Mouse (Mus musculus) thymus, adult 2 months (tissue): ENCODE data around the gene Mum1. TPM values are rescaled to one million over a fixed set of nuclear protein-coding genes. Genes with fewer than 3 reads are reported as not detected.

Experiments used
- DNase-seq: peaks from one replicate; pipeline ENCODE4 v3.0.0; 2021
- H3K27ac ChIP-seq: fragments of 200-500 bp; 2 replicates; pipeline ENCODE4 v1.5.1; 2012; ENCODE audit warnings: low read length, control low read depth; ENCODE audit not compliant: control insufficient read depth, insufficient read depth
- H3K27me3 ChIP-seq: fragments of 200-500 bp; 2 replicates; pipeline ENCODE4 v1.6.1; 2012; ENCODE audit warnings: mild to moderate bottlenecking, low read length, moderate library complexity, mixed read lengths; ENCODE audit not compliant: control insufficient read depth, insufficient read depth
- H3K36me3 ChIP-seq: fragments of 200-500 bp; 2 replicates; pipeline ENCODE4 v1.6.1; 2012; ENCODE audit warnings: mild to moderate bottlenecking, low read length, moderate library complexity; ENCODE audit not compliant: control insufficient read depth, insufficient read depth
- H3K4me1 ChIP-seq: fragments of 200-500 bp; replicated peaks from 2 replicates; pipeline ENCODE4 v1.6.1; 2012; ENCODE audit warnings: low read length; ENCODE audit not compliant: control insufficient read depth, insufficient read depth
- H3K4me3 ChIP-seq: fragments of 200-500 bp; 2 replicates; pipeline ENCODE4 v1.5.1; 2012; ENCODE audit warnings: mild to moderate bottlenecking, low read length, control low read depth, moderate library complexity; ENCODE audit not compliant: control insufficient read depth, insufficient read depth
- CTCF ChIP-seq: fragments of 200-500 bp; IDR thresholded peaks from 2 replicates; pipeline ENCODE4 v1.5.1; 2012; ENCODE audit warnings: mild to moderate bottlenecking, control low read depth, low read length, moderate library complexity, borderline replicate concordance; ENCODE audit not compliant: control insufficient read depth, poor library complexity, insufficient read depth; ENCODE audit errors: extremely low read depth
- POLR2A ChIP-seq: fragments of 200-500 bp; IDR thresholded peaks from 2 replicates; pipeline ENCODE4 v1.6.1; 2012; ENCODE audit warnings: mild to moderate bottlenecking, low read length, control low read depth, moderate library complexity; ENCODE audit not compliant: control insufficient read depth, poor library complexity, insufficient read depth; ENCODE audit errors: extremely low read depth
- WGBS: fragments of 180-500 bp; shearing (Covaris S2); methylation state at CpG from one replicate; pipeline ENCODE4 v1.1.7; 2018; 5-methylcytosine and 5-hydroxymethylcytosine counted together
- polyA plus RNA-seq: library from polyadenylated mRNA; depleted of rRNA; stranded (reverse); fragments of >200 nt; gene quantifications from 2 replicates; pipeline ENCODE4 v1.2.3, GENCODE M21; 2012

Mum1 gene
- polyA plus RNA-seq, 1 experiment: 111 TPM

DNA sequence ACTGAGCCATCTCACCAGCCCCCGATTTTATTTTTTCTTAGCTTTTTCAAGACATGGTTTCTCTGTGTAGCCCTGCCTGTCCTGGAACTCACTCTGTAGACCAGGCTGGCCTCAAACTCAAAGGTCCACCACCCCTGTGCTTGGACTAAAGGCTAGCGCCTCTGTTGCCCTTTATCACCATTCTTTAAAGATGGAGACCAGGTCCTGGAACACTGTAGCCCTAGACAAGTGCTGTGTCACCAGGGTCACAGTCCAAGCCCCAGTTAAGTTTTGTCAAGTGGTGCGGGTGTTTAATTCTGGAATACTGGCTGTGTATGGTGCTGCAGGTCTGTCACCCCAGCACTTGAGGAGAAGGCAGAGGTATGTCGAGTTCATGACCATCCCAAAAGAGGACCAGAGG lies 10.8 kb downstream of the Mum1 start:
- Histone ChIP-seq H3K36me3 (peaks cover 84% of the 10 kb centered on the region), H3K27ac (no peak overlapping the region), H3K4me1 (no peaks in the 10 kb centered on the region), H3K4me3 (no peak overlapping the region), H3K27me3 (no peaks in the 10 kb centered on the region)
- TF ChIP-seq POLR2A: no peak
- TF ChIP-seq CTCF: no peak
- WGBS: 95% methylated on average over 4 of the region's 4 CpGs
- no peak for DNase-seq

DNA sequence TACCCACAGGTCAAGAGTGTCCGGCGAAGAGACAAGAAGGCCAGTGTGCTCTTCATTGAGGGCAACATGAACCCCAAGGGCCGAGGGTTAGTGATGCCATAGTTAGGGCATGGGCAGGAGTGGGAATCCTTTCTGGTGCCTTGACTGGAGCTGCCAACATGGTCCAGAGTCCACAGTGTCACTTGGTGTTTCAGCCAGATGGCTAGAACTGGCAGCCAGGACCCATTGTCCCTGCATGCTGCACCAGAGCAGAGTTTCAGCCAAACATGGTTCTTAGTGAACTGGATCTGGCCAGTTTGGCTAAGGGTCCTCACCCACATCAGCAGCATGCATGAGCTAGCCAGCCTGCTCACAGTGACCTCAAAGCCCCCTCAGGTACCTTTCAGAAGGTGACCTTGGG lies 12.1 kb downstream of the Mum1 start:
- Histone ChIP-seq H3K27me3 (no peaks in the 10 kb centered on the region), H3K4me1 (no peaks in the 10 kb centered on the region), H3K27ac (no peak overlapping the region), H3K4me3 (no peak overlapping the region), H3K36me3 (peaks cover 84% of the 10 kb centered on the region)
- WGBS: 98% methylated on average over 3 of the region's 3 CpGs
- no peak for DNase-seq
- TF ChIP-seq CTCF: no peak
- TF ChIP-seq POLR2A: no peak

DNA sequence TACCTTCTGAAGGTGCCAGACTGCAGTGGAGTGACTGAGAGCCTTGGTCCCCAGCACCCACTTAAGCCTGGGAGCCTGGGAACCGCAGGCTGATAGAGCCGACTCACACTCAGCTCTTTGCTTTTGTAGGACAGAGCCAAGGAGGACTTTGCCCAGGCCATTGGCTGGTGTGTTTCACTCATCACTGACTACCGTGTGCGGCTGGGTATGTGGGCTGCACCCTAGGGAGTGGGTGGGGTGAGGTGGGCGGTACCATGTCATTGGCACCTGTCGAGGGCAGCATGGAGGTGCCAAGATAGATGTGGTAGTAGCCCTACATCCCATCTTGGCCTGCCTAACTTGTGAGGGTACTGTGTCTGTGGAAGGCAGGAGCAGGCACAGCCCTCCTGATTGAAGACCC lies 13.6 kb downstream of the Mum1 start:
- Histone ChIP-seq H3K27ac (no peak overlapping the region), H3K27me3 (no peaks in the 10 kb centered on the region), H3K36me3 (peaks cover 77% of the 10 kb centered on the region), H3K4me1 (no peaks in the 10 kb centered on the region), H3K4me3 (no peak overlapping the region)
- DNase-seq: no peak
- 94% methylated on average over 6 of the region's 6 CpGs for WGBS
- TF ChIP-seq POLR2A (no peak), CTCF (no peak)

DNA sequence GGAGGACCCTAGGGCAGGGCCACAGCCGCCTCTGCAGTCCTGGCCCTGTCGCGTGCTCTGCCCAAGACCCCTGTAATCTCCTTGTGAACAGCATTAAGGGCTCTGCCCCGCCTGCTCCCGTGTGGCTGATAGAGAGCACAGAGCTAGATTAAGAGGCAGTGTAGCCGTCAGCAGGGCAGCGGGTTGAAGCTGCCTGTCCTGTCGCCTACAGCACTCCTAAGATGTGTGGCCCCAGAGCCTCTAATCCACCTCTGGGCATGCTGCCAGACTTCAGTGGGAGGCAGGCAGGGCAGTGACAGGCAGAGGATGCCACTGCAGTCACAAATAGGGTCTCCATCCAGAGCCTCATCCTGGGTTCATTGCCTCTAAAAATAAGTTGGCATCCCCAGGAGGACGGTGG lies 15.9 kb downstream of the Mum1 start:
- 95% methylated on average over 9 of the region's 9 CpGs for WGBS
- no peak for DNase-seq
- Histone ChIP-seq H3K27ac (no peak overlapping the region), H3K36me3 (peaks cover 58% of the 10 kb centered on the region), H3K4me1 (no peaks in the 10 kb centered on the region), H3K27me3 (no peaks in the 10 kb centered on the region), H3K4me3 (no peak overlapping the region)
- TF ChIP-seq POLR2A (no peak), CTCF (no peak)

DNA sequence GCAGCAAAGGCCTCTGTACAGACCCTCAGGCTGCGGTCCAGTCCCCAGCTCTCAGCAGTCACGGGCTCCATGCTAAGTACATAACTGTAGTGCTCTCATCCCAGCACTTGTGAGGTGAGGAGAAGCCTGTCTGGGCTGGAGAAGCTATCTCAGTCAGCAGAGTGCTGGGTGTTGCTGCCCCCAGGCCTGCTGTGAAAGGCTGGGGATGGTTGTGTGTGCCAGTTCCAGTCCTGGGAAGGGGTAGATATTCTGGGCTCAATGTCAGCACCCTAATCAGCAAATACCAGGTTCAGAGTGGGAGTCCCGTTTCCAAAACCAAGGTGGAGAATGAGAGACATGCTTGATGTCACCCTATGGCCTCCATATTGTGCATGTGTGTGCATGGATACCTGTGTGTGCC lies 16.4 kb downstream of the Mum1 start:
- Histone ChIP-seq H3K27ac (no peak overlapping the region), H3K27me3 (no peaks in the 10 kb centered on the region), H3K4me3 (no peak overlapping the region), H3K4me1 (no peaks in the 10 kb centered on the region), H3K36me3 (peaks cover 55% of the 10 kb centered on the region)
- WGBS: 94% methylated on average over 3 of the region's 3 CpGs
- TF ChIP-seq POLR2A: no peak
- no peak for TF ChIP-seq CTCF
- no peak for DNase-seq

GRCm38 (mm10) chr10:80244791-80245399 lies 18.7 kb downstream of the Mum1 start:
- H3K36me3 ChIP-seq: peaks cover 40% of the 10 kb centered on the region
- no peak overlapping the region for H3K27ac ChIP-seq
- H3K27me3 ChIP-seq: no peaks in the 10 kb centered on the region
- TF ChIP-seq POLR2A (no peak), CTCF (no peak)
- peaks cover under 1% of the 10 kb centered on the region for H3K4me1 ChIP-seq
- DNase-seq: no peak
- 46% methylated on average over 5 of the region's 5 CpGs for WGBS
- H3K4me3 ChIP-seq: no peak overlapping the region

- Histone ChIP-seq H3K27me3 (no peaks in the 10 kb centered on the region), H3K4me3 (no peak overlapping the region), H3K36me3 (peaks cover 33% of the 10 kb centered on the region), H3K27ac (no peak overlapping the region), H3K4me1 (peaks cover 8% of the 10 kb centered on the region)
- 2% methylated on average over 4 of the region's 4 CpGs for WGBS
- peak; percentile 80 for DNase-seq
- no peak for TF ChIP-seq POLR2A
- TF ChIP-seq CTCF: no peak
Observed at GRCm38 (mm10) chr10:80245600-80245999, 19.4 kb downstream of the Mum1 start.
